Mouse (Mus musculus) erythroid progenitor cell, adult 5-6 weeks (primary cell): Measurements from ENCODE around the gene Eif2ak4. TPM values are rescaled to one million over a fixed set of nuclear protein-coding genes. Genes with fewer than 3 reads are reported as not detected.
A peak's percentile ranks its signal among the peaks of the same experiment; 100 is the strongest.

Experiments used
- ATAC-seq: replicated peaks from 2 replicates; pipeline ENCODE4 v1.8.0; 2016; ENCODE audit warnings: moderate number of reproducible peaks, mild to moderate bottlenecking, moderate TSS enrichment, inconsistent platforms; ENCODE audit not compliant: poor library complexity, low FRiP score, severe bottlenecking
- total RNA-seq, 2 experiments: library from RNA; stranded (forward) in 1 of 2; stranded (reverse) in 1 of 2; fragments of 150-400 nt in 1 of 2; fragments of 186-747, 209-891 nt in 1 of 2; gene quantifications; 2 replicates each; pipeline versions ENCODE4 v1.2.3 to v1.2.4; 2015 to 2017; ENCODE audit warnings: low replicate concordance in 2 of 2

Gene Eif2ak4
- total RNA-seq, 2 experiments from 2014 or later, result 3.4 to 12.7 TPM

DNA sequence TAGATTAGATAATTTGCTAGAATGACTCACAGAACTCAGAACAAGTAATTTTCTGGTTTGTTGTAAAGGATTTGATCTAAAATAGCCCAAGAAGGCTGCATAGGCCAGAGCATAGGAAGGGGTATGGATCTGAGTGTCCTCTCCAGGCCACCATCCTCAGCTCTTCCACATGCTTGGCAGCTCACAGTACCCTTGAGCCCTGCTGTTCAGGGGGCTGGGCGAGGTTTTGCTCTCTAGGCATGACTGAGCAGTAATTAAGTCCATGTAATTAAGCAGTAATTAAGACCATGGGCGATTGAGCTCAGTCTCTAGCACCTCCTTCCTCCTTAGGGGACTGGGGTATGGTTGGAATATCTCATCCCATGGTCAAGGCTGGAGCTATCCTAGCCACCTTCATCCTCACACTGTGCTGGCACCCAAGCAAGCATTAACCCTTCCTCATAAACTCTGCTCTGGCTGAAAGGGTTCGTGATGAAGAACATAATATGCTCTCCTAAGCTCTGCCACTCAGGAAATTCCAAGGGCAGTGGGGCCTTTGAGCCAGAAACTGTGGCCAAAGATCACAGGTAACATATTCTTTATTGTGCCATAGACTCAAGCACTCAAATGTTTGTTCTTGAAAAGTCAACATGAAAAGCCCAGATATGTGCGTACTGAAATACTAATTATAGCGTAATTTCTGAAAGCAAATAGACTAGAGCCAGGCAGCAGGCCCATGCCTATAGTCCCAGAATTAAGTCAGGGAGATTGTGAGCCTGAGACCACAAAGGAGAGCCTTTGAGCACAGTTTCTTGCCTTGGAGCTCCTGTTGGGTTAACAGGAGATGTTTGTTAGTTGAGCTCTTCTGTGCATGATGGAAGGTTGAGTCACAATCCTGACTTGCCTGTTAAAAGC, 13.7 kb downstream of the Eif2ak4 start:
- no peak for ATAC-seq

DNA sequence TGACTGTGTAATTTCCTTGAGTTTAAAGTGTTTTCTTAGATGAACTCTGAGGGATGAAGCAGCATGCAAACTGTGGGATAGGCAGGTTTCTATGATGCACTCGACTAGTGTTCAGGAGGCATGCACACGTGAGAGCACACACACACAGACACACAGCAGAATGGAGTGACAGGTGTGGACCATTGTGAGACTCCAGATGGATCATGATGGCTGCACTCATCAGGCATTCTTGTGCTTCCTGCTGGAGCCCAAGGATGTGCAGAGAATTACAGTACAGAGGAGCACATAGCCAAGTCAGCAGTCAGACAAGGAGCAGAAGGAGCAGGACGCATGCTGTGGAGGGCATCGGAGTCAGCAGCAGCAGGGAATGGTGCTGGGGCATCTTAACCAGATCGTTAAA, 15.9 kb downstream of the Eif2ak4 start:
- no peak for ATAC-seq

GRCm38 (mm10) chr2:118405568-118405967, 17.1 kb downstream of the Eif2ak4 start:
- no peak for ATAC-seq

DNA sequence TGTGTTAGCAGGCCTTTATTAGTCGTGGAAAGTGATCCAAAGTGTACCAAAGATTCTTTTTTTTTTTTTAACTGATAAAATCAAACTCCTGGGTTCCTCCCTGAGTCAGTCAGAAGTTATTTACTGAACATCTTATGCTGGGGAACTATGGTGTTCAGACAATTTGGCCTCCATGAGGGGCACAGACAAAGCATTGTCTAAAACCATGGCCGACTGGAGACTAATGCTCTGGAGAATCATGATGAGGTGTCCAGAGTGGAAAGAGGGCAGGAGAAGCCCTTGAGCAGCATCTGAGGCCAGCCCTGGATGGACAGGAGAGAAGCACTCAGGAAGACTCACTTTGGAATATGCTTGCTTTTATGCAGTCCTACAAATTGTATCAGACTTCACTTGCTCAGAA, 18.4 kb downstream of the Eif2ak4 start:
- no peak for ATAC-seq

- no peak for ATAC-seq
These were observed 20.0 kb downstream of the Eif2ak4 start for GRCm38 (mm10) chr2:118408336-118408895.

DNA sequence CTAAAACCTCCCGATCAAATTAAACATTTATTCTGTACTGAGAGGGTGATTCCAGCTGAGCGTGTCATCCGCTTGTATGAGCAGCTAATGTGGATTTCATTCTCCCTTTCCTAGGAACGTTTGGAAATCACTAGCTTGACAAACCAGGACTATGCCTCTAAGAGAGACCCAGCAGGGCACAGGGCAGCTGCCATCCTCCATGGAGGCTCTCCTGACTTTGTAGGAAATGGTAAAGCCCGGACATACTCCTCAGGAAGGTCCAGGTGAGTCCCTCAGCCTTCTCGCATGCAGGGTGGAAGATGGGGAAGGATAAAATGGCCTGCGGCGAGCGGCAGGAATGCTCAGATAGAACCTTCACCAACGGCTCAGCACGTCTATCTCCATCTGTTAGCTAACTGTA, 24.4 kb downstream of the Eif2ak4 start:
- no peak for ATAC-seq

GRCm38 (mm10) chr2:118415601-118416355, 27.4 kb downstream of the Eif2ak4 start:
- no peak for ATAC-seq

DNA sequence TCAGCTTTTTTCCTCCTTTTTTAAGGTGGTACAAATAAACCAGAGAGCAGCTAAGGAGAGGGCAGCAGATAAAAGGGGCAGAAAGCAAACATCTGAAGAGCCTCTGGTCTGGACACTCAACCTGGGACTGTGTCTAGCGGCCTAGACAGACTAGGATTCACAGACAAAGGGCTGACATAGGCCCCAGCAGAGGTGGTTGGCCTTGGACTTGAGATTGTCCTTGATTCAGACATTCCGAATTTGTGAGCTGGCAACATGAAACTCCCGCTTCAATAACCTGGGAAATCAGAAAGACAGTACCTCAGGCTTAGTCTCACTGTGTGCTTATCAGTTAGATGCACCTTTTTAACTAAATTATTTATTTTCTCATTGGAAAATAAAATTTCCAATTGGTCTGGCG, 29.7 kb downstream of the Eif2ak4 start:
- no peak for ATAC-seq

DNA sequence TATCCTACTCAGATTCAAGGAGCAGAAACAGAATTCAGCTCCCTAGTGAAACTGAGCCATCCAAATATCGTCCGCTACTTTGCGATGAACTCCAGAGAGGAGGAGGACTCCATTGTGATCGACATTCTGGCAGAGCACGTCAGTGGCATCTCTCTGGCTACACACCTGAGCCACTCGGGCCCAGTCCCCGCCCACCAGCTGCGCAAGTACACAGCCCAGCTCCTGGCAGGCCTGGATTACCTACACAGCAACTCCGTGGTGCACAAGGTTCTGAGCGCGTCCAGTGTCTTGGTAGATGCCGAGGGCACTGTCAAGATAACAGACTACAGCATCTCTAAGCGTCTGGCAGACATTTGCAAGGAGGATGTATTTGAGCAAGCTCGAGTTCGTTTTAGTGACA, 33.5 kb downstream of the Eif2ak4 start:
- no peak for ATAC-seq

DNA sequence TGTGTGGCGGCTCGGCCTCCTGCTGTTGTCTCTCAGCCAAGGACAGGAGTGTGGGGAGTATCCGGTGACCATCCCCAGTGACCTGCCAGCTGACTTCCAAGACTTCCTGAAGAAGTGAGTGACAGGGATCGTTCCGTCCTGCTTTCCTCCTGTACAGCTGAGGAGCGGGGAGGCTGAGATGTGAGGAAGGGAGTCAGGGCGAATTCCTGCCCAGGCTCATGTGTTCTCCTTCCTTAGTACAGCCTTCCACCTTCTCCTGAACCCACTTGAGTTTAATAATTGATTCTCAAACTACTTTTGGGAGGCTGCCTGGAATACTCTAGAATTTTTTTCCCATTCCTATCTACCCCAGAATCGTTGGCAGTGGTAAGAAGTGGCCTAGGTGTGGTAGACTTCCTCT, 34.0 kb downstream of the Eif2ak4 start:
- ATAC-seq, result no peak

DNA sequence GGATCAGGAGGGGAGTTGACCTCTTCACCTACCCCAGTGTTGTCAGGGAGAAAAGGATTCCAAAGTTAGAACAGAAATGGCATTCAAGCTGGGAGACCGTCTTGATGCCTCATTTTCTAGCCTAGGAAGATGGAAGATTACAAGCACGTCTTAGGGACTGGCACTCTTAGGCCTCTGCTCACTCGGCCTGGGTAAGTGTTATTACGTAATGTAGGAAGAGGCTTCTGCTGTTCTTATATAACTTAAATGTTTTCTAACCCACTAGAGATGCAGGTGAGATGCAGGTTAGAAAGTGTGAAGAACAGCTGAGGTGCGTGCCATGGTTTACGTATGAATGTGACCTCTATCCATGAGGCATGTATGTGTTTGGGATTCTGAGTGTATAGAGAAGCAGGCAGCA, 39.9 kb downstream of the Eif2ak4 start:
- ATAC-seq, result no peak

- no peak for ATAC-seq
These were observed 40.9 kb downstream of the Eif2ak4 start for GRCm38 (mm10) chr2:118429297-118429696.

GRCm38 (mm10) chr2:118430630-118431029, 42.2 kb downstream of the Eif2ak4 start:
- 0 out of 2 replicates have a peak, but pooled peaks have one; percentile 25 for ATAC-seq

GRCm38 (mm10) chr2:118431589-118431988, 43.2 kb downstream of the Eif2ak4 start:
- ATAC-seq, result no peak

GRCm38 (mm10) chr2:118442172-118442571, 53.8 kb downstream of the Eif2ak4 start:
- no peak for ATAC-seq

- no peak for ATAC-seq
These were observed 54.3 kb downstream of the Eif2ak4 start for GRCm38 (mm10) chr2:118442723-118443122.

GRCm38 (mm10) chr2:118445696-118446674, 57.6 kb downstream of the Eif2ak4 start:
- no peak for ATAC-seq

DNA sequence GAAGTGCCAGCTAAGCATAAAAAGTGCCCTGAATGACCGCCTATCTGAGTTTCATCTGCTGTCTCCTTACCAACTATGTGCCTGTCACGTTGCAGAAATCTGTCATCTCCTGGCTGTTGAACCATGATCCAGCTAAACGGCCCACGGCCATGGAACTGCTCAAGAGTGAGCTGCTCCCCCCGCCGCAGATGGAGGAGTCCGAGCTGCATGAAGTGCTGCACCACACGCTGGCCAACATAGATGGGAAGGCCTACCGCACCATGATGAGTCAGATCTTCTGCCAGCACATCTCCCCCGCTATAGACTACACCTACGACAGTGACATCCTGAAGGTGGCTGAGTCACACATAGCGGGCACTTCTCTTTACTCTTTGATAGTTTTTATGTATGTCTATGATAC, 59.8 kb downstream of the Eif2ak4 start:
- ATAC-seq, result no peak

- no peak for ATAC-seq
These were observed 62.6 kb downstream of the Eif2ak4 start for GRCm38 (mm10) chr2:118451056-118451455.

DNA sequence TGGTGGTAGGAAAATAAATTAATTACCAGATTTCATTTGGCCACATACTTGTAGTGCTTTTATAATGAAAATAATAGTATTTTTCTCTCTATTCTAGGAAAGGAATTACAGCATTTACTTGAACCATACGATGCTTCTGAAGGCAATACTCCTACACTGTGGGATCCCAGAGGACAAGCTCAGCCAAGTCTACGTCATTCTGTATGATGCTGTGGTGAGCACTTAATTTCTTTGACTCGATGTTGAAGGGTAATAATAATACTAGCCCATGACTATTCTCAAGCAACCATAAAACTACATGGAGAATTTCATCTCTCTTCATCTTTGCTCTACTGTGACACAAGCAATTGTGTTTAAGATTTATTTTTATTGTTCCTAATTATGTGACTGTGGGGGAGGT, 68.6 kb downstream of the Eif2ak4 start:
- ATAC-seq, result no peak
